Mouse (Mus musculus): ENCODE data around the gene Carnmt1.

- TF ChIP-seq CTCF (IDR thresholded peaks at IDR 0.05; ENCODE audit: low read depth) (no peak), EP300 (optimal IDR thresholded peaks at IDR 0.05) (no peak)
Measured at GRCm38 (mm10) chr19:18739146-18739545, 68.6 kb downstream of the Carnmt1 start.
